Mouse (Mus musculus) midbrain, postnatal 0 days (tissue): ENCODE data around the gene Fkbp5. TPM values are rescaled to one million over a fixed set of nuclear protein-coding genes. Genes with fewer than 3 reads are reported as not detected.

Source experiments
- ATAC-seq: fragments of 200-750 bp; cut with Nextera tagmentation; 2 replicates; pipeline ENCODE4 v1.8.0; 2017; ENCODE audit warnings: moderate number of reproducible peaks, mild to moderate bottlenecking, moderate TSS enrichment, moderate library complexity; ENCODE audit not compliant: low FRiP score
- DNase-seq: peaks from one replicate; pipeline ENCODE4 v3.0.0-alpha.2; 2015; ENCODE audit warnings: low spot score
- H3K27ac ChIP-seq: fragments of 300-500 bp; sonication (generic); 2 replicates; pipeline ENCODE4 v1.5.1; 2014; ENCODE audit warnings: low read depth, mild to moderate bottlenecking, low read length, mixed read lengths
- H3K27me3 ChIP-seq: fragments of 300-500 bp; sonication (generic); 2 replicates; pipeline ENCODE4 v1.6.1; 2014; ENCODE audit warnings: low read length, control low read depth, mixed read lengths; ENCODE audit not compliant: insufficient read depth
- H3K36me3 ChIP-seq: fragments of 300-500 bp; sonication (generic); 2 replicates; pipeline ENCODE4 v1.6.1; 2014; ENCODE audit warnings: low read length, control low read depth, mixed read lengths; ENCODE audit not compliant: insufficient read depth
- H3K4me1 ChIP-seq: fragments of 300-500 bp; sonication (generic); 2 replicates; pipeline ENCODE4 v1.6.1; 2014; ENCODE audit warnings: mild to moderate bottlenecking, control low read depth, antibody characterized with exemption, low read length, mixed read lengths; ENCODE audit not compliant: insufficient read depth
- H3K4me2 ChIP-seq: fragments of 300-500 bp; sonication (generic); 2 replicates; pipeline ENCODE4 v1.6.1; 2014; ENCODE audit warnings: low read depth, mild to moderate bottlenecking, low read length, mixed read lengths; ENCODE audit not compliant: poor library complexity, severe bottlenecking
- H3K4me3 ChIP-seq: fragments of 300-500 bp; sonication (generic); 2 replicates; pipeline ENCODE4 v1.5.1; 2014; ENCODE audit warnings: low read depth, mild to moderate bottlenecking, low read length, moderate library complexity
- H3K9ac ChIP-seq: fragments of 300-500 bp; sonication (generic); replicated peaks from 2 replicates; pipeline ENCODE4 v1.6.1; 2014; ENCODE audit warnings: mild to moderate bottlenecking, low read length, moderate library complexity, mixed read lengths; ENCODE audit not compliant: poor library complexity, severe bottlenecking
- H3K9me3 ChIP-seq: fragments of 300-500 bp; sonication (generic); 2 replicates; pipeline ENCODE4 v1.6.1; 2016; ENCODE audit warnings: low read length, control low read depth
- CTCF ChIP-seq: IDR thresholded peaks from 2 replicates; pipeline ENCODE4 v1.5.1; 2016; ENCODE audit warnings: antibody characterized with exemption, mild to moderate bottlenecking
- WGBS: fragments of 180-500 bp; shearing (Covaris S2); extraction: QIAGEN DNeasy Blood & Tissue Kit; methylation state at CpG from one replicate; pipeline ENCODE4 v1.1.7; 2014; 5-methylcytosine and 5-hydroxymethylcytosine counted together
- polyA plus RNA-seq: library from polyadenylated mRNA; unstranded; fragments of >200 nt; fragmentation: Nextera tagmentation; extraction: Ambion mirVana; gene quantifications from 2 replicates; pipeline ENCODE4 v1.2.1, GENCODE M21; 2015
- total RNA-seq: library from RNA; depleted of rRNA; stranded (reverse); fragments of >200 nt; gene quantifications from 2 replicates; pipeline ENCODE4 v1.2.3, GENCODE M21; 2014

Gene Fkbp5
- total and polyA plus RNA-seq, 2 experiments from 2014 or later, result 22.5 to 29.9 TPM

DNA sequence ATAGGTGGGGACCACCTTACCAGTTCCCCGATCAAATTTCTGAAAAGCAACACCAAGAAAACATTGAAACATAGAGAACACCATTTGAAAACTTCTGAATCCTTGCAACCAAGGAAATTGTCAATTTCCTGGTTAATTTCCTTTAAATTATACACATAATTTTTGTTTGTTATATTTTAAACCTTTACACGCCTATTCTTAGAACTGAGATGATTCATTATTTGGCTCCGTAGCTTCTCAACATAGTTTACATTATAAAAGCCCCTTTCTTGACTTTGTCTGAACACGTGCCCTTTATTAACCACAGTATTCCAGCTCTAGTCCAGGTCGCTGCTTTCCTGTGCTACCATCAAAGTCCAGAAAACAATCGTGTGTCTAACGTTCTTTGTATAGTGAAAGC is 86.3 kb downstream of the Fkbp5 start:
- H3K9ac ChIP-seq, result no peak overlapping the region
- H3K4me2 ChIP-seq, result no peak overlapping the region
- DNase-seq, result no peak
- ATAC-seq, result no peak
- no peak overlapping the region for H3K4me3 ChIP-seq
- H3K27me3 ChIP-seq, result no peaks in the 10 kb centered on the region
- 78% methylated on average over 7 of the region's 7 CpGs for WGBS
- no peaks in the 10 kb centered on the region for H3K9me3 ChIP-seq
- no peak overlapping the region for H3K27ac ChIP-seq
- peaks cover 9% of the 10 kb centered on the region; the same call in 1 of the 2 replicates for H3K36me3 ChIP-seq
- H3K4me1 ChIP-seq, result no peaks in the 10 kb centered on the region
- no peak for TF ChIP-seq CTCF

GRCm38 (mm10) chr17:28428474-28429258 is 88.7 kb downstream of the Fkbp5 start:
- Histone ChIP-seq H3K4me2 (no peak overlapping the region), H3K36me3 (peaks cover 12% of the 10 kb centered on the region; the same call in 1 of the 2 replicates), H3K9ac (no peak overlapping the region), H3K9me3 (no peaks in the 10 kb centered on the region), H3K27me3 (no peaks in the 10 kb centered on the region), H3K4me3 (no peak overlapping the region), H3K27ac (no peak overlapping the region), H3K4me1 (no peaks in the 10 kb centered on the region)
- ATAC-seq, result no peak
- no peak for DNase-seq
- WGBS, result 77% methylated on average over 15 of the region's 15 CpGs
- TF ChIP-seq CTCF, result no peak

- Histone ChIP-seq H3K9ac (no peak overlapping the region), H3K4me1 (no peaks in the 10 kb centered on the region), H3K4me2 (no peak overlapping the region), H3K9me3 (no peaks in the 10 kb centered on the region), H3K27me3 (no peaks in the 10 kb centered on the region), H3K27ac (no peak overlapping the region), H3K4me3 (no peak overlapping the region), H3K36me3 (peaks cover 12% of the 10 kb centered on the region; the same call in 1 of the 2 replicates)
- 89% methylated on average over 6 of the region's 6 CpGs for WGBS
- TF ChIP-seq CTCF, result no peak
- ATAC-seq, result no peak
- no peak for DNase-seq
Measured at GRCm38 (mm10) chr17:28427666-28428065, 89.7 kb downstream of the Fkbp5 start.

GRCm38 (mm10) chr17:28424373-28424772 is 93.0 kb downstream of the Fkbp5 start:
- Histone ChIP-seq H3K27me3 (no peaks in the 10 kb centered on the region), H3K4me1 (no peaks in the 10 kb centered on the region), H3K9ac (no peak overlapping the region), H3K4me2 (no peak overlapping the region), H3K27ac (no peak overlapping the region), H3K9me3 (no peaks in the 10 kb centered on the region), H3K4me3 (no peak overlapping the region), H3K36me3 (peaks cover 12% of the 10 kb centered on the region; the same call in 1 of the 2 replicates)
- ATAC-seq (no peak), DNase-seq (no peak)
- WGBS, result 83% methylated on average over 6 of the region's 6 CpGs
- no peak for TF ChIP-seq CTCF

DNA sequence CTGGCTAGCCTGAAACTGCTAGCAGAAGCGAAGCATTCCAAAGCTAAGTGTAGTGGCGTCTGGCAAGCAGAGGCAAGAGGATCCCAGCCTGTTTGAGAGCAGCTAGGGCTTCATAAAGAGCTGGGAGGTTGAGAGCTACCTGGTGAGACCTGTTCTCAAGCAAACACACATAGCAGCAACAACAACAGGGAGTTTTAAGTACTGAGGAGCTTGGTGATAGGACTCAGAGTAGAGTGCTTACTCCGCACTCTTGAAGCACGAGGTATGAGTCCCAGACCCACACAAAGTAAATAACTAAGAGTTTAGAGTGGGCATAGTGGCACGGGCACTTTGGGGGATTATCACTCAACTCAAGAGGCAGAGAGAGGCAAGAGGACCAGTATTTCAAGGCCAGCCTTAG is 96.3 kb downstream of the Fkbp5 start:
- 87% methylated on average over 5 of the region's 5 CpGs for WGBS
- DNase-seq (no peak), ATAC-seq (no peak)
- H3K9ac ChIP-seq, result no peak overlapping the region
- 0 out of 2 replicates have a peak, but pooled peaks cover 4% of the 10 kb centered on the region for H3K36me3 ChIP-seq
- no peak for TF ChIP-seq CTCF
- H3K9me3 ChIP-seq, result no peaks in the 10 kb centered on the region
- H3K4me2 ChIP-seq, result no peak overlapping the region
- H3K27ac ChIP-seq, result no peak overlapping the region
- no peaks in the 10 kb centered on the region for H3K4me1 ChIP-seq
- no peaks in the 10 kb centered on the region for H3K27me3 ChIP-seq
- H3K4me3 ChIP-seq, result no peak overlapping the region

GRCm38 (mm10) chr17:28420229-28421051 is 96.9 kb downstream of the Fkbp5 start:
- WGBS, result 74% methylated on average over 12 of the region's 12 CpGs
- Histone ChIP-seq H3K27me3 (no peaks in the 10 kb centered on the region), H3K27ac (no peak overlapping the region), H3K4me3 (no peak overlapping the region), H3K9ac (no peak overlapping the region), H3K36me3 (peaks cover 5% of the 10 kb centered on the region; the same call in 1 of the 2 replicates), H3K4me2 (no peak overlapping the region), H3K4me1 (no peaks in the 10 kb centered on the region), H3K9me3 (no peaks in the 10 kb centered on the region)
- no peak for ATAC-seq
- DNase-seq, result peak; percentile 17
- TF ChIP-seq CTCF, result no peak
